13 mouse cellular contexts compared by ENCODE assay signal in genomic region chr7:88261799-88262198, GRCm38 (mm10).
"Had no signal": no experiment of that assay in that cellular context is flagged by ENCODE, and none has a peak within 500 bp of the region (broad histone marks: within the 10 kb centered on the region; RNA-seq: fewer than 3 reads in every experiment).

No protein-coding gene starts in this region.

- H3K4me1 ChIP-seq: liver, embryonic 15.5 days had no signal

- H3K9me3 ChIP-seq: liver, embryonic 15.5 days had no signal

- H3K4me2 ChIP-seq: liver, embryonic 11.5 days; liver, embryonic 15.5 days; midbrain, embryonic 11.5 days had no signal

- H3K4me3 ChIP-seq: left cerebral cortex, adult 2 months; liver, embryonic 15.5 days had no signal

- H3K36me3 ChIP-seq: liver, embryonic 15.5 days had no signal

- DNase-seq: kidney, adult 8-10 months; kidney, postnatal 10 days; kidney, postnatal 36 days; layer of hippocampus, postnatal 36 days; lung, adult 2 months; lung, postnatal 14 days; lung, postnatal 4 days; midbrain, embryonic 14.5 days; thymus, postnatal 25 days had no signal

- H3K27me3 ChIP-seq: liver, embryonic 15.5 days had no signal

- H3K9ac ChIP-seq: liver, embryonic 15.5 days had no signal

- H3K27ac ChIP-seq: left cerebral cortex, adult 2 months; liver, embryonic 15.5 days had no signal
